Mouse (Mus musculus) urinary bladder, postnatal 0 days (tissue): ENCODE results near the gene Icam4. TPM values are rescaled to one million over a fixed set of nuclear protein-coding genes. Genes with fewer than 3 reads are reported as not detected.

Experiments used
- microRNA counts: library from miRNA; unstranded; fragments of <30 nt; microRNA quantifications from one replicate; lab custom pipeline; 2016
- microRNA-seq: library from miRNA; unstranded; fragments of <30 nt; microRNA quantifications from one replicate; pipeline ENCODE4, GENCODE M21; 2016
- polyA plus RNA-seq: library from polyadenylated mRNA; unstranded; fragments of >200 nt; fragmentation: Nextera tagmentation; extraction: Ambion mirVana; gene quantifications from 2 replicates; pipeline ENCODE4 v1.2.1, GENCODE M21; 2015

Icam4 gene
- 0.82 and 0.83 TPM in 2 replicates for polyA plus RNA-seq

GRCm38 (mm10) chr9:21029291-21030054, at the start of gene Icam4:
Gene Icam4, plus strand, starts transcription at chr9:21029373.

DNA sequence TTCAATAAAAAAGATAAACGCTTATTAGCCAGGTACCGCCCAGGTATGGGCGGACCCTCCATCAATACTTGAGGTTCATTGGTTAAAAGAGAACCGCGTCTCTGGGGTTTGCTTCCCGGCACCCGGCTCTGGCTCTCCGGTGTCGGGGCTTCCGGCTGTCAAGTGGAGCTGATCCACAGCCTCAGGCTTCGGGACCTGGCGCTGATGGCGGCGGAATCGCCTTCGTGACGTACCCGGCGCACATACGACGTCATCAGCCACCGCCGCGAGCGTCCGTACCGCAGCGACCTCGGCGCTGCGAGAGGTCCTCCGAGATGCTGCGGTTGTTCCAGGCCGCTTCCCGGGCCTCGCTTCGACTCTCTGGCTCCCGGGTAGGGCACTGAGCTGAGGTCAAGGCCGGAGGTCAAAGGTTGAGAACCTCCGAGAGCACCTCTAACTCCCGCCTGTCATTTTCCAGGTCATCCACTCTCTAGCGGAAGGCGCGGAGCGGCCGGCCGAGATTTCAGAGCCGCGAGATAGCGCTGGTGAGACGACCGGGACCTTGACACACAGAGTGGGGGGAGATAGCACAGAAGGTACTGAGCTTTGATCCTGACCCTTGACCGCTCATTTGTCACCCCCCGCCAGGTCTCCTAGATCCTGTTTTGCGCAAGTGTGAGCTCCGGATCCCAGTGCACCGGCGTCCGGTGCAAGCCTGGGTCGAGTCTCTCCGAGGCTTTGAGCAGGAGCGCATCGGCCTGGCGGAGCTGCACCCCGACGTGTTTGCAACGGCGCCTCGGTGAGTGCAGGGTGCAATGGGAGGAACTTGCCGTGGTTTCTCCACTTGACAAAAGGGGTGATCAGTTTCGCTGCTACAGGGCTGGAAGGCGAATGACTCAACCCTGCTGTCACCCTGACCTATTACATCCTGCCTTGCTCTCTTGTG, 26.3 kb upstream of the Icam4 start, which contains the start of gene Mrpl4:
Mrpl4 (plus strand) TSS at position 112 of the 925 bp plus-strand sequence.

GRCm38 (mm10) chr9:21015571-21016130, 13.5 kb upstream of the Icam4 start, which contains the start of gene Icam1:
Gene Icam1, plus strand, starts transcription at chr9:21015985.

DNA sequence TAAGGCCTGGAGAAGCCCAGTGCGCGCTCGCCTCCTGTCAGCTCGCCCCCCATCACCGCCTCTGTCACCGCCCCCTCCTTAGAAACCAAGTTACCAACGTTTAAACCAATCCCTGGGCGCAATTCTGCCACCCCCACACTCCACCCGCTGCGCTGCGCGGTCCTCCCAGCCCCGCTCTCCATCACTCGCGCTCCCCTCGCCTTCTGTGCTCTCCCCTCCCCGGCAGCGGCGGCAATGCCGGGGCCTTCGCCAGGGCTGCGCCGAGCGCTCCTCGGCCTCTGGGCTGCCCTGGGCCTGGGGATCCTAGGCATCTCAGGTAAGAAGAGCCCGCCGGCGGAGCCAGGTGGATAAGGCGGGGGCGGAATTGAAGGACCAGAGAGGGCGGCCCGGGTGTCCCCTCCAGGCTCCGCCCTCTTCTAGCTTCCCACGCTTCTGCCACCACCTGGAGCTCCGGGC, 2.8 kb downstream of the Icam4 start, which contains the start of gene Icam5:
Icam5 (plus strand) TSS at position 178 of the 456 bp plus-strand sequence.

GRCm38 (mm10) chr9:21067006-21067684, 38.0 kb downstream of the Icam4 start, which contains the start of gene Zglp1:
Gene Zglp1, minus strand, starts transcription at chr9:21067093.

GRCm38 (mm10) chr9:21073044-21073840, 44.1 kb downstream of the Icam4 start, which contains the start of the genes Gm49373 and Fdx1l:
Gene Gm49373, minus strand, starts transcription at chr9:21073096.
Gene Fdx1l, minus strand, starts transcription at chr9:21073614.

MicroRNAs encoded within 50 kb of the gene (microRNA counts, 519-probe panel; counts per million panel counts)
- microRNA mmu-miR-1900 (lab: Ali Mortazavi, UCI), result 3,491 counts per million, percentile 59 among the panel's probes with 10 or more counts

Small RNA genes within 50 kb of the gene (microRNA-seq; reads per million reads assigned to microRNA genes)
- not detected for gene Mir1900
- not detected for gene Mir7082

Other genes starting within 250 kb of the Icam4 start
- 8.1 and 11.4 TPM in 2 replicates for gene Col5a3, start 214.3 kb upstream of the Icam4 start, polyA plus RNA-seq
- gene Rdh8, start 210.9 kb upstream of the Icam4 start, polyA plus RNA-seq, result not detected in 2 replicates
- gene A230050P20Rik, start 160.7 kb upstream of the Icam4 start, polyA plus RNA-seq, result 11.9 and 16.2 TPM in 2 replicates
- 9.4 and 11.5 TPM in 2 replicates for gene Angptl6, start 149.6 kb upstream of the Icam4 start, polyA plus RNA-seq
- 36.3 and 39.8 TPM in 2 replicates for gene Ppan, start 141.2 kb upstream of the Icam4 start, polyA plus RNA-seq
- gene Eif3g, start 130.8 kb upstream of the Icam4 start, polyA plus RNA-seq, result 215 and 220 TPM in 2 replicates
- gene Dnmt1, start 69.5 kb upstream of the Icam4 start, polyA plus RNA-seq, result 19.8 and 22.3 TPM in 2 replicates
- 42.4 and 46.4 TPM in 2 replicates for gene S1pr2, start 52.6 kb upstream of the Icam4 start, polyA plus RNA-seq
- 98.2 and 105 TPM in 2 replicates for gene Mrpl4, start 26.6 kb upstream of the Icam4 start, polyA plus RNA-seq
- gene Icam1, start 13.4 kb upstream of the Icam4 start, polyA plus RNA-seq, result 15.9 and 21.2 TPM in 2 replicates
- 0.08 and 0.14 TPM in 2 replicates for gene Icam5, start 2.7 kb downstream of the Icam4 start, polyA plus RNA-seq
- gene Zglp1, start 37.7 kb downstream of the Icam4 start, polyA plus RNA-seq, result not detected in 2 replicates
- gene Gm49373, start 43.7 kb downstream of the Icam4 start, polyA plus RNA-seq, result 0.19 and 0.22 TPM in 2 replicates
- 45.2 and 48.2 TPM in 2 replicates for gene Fdx1l, start 44.2 kb downstream of the Icam4 start, polyA plus RNA-seq
- gene Gm38431, start 62.6 kb downstream of the Icam4 start, polyA plus RNA-seq, result 0.52 and 0.77 TPM in 2 replicates
- gene Raver1, start 62.6 kb downstream of the Icam4 start, polyA plus RNA-seq, result 21.1 and 26.9 TPM in 2 replicates
- 9.0 and 9.8 TPM in 2 replicates for gene Tyk2, start 101.9 kb downstream of the Icam4 start, polyA plus RNA-seq
- gene Cdc37, start 120.6 kb downstream of the Icam4 start, polyA plus RNA-seq, result 166 and 173 TPM in 2 replicates
- gene Pde4a, start 136.3 kb downstream of the Icam4 start, polyA plus RNA-seq, result 3.7 and 4.5 TPM in 2 replicates
- 38.9 and 41.2 TPM in 2 replicates for gene Keap1, start 210.0 kb downstream of the Icam4 start, polyA plus RNA-seq
- 0.08 and 0.11 TPM in 2 replicates for gene S1pr5, start 219.1 kb downstream of the Icam4 start, polyA plus RNA-seq
- 20.9 and 25.4 TPM in 2 replicates for gene Atg4d, start 235.9 kb downstream of the Icam4 start, polyA plus RNA-seq